Mouse (Mus musculus) MEL (cell line): Measurements from ENCODE around the gene Bach2. TPM values are rescaled to one million over a fixed set of nuclear protein-coding genes. Genes with fewer than 3 reads are reported as not detected.

Source experiments
- DNase-seq: peaks from one replicate; pipeline ENCODE4 v3.0.0; 2011; ENCODE audit warnings: low read depth, low spot score
- H3K27ac ChIP-seq: 2 replicates; pipeline ENCODE4 v1.5.1; 2012; ENCODE audit warnings: low read depth, mild to moderate bottlenecking, control low read depth, low read length, moderate library complexity; ENCODE audit not compliant: control insufficient read depth
- H3K27me3 ChIP-seq, 2 experiments: fragments of 150-350 bp in 1 of 2; sonication (generic) in 1 of 2; 2 replicates each; pipeline ENCODE4 v1.6.1; 2012; ENCODE audit warnings: low read length in 2 of 2, mild to moderate bottlenecking in 2 of 2, improper control_type of control experiment in 1 of 2, moderate library complexity in 1 of 2; ENCODE audit not compliant: insufficient read depth in 2 of 2, control insufficient read depth in 1 of 2
- H3K36me3 ChIP-seq, 2 experiments: 2 replicates each; pipeline ENCODE4 v1.6.1; 2012 to 2014; ENCODE audit warnings: low read length in 2 of 2, improper control_type of control experiment in 1 of 2, inconsistent platforms in 1 of 2, mild to moderate bottlenecking in 1 of 2; ENCODE audit not compliant: insufficient read depth in 2 of 2, control insufficient read depth in 1 of 2
- H3K4me1 ChIP-seq, 2 experiments: fragments of 150-350 bp in 1 of 2; sonication (generic) in 1 of 2; 2 replicates each; pipeline ENCODE4 v1.6.1; 2012; ENCODE audit warnings: low read length in 2 of 2, improper control_type of control experiment in 1 of 2, mild to moderate bottlenecking in 1 of 2; ENCODE audit not compliant: insufficient read depth in 2 of 2, control insufficient read depth in 1 of 2
- H3K4me3 ChIP-seq, 2 experiments: fragments of 150-350 bp in 1 of 2; sonication (generic) in 1 of 2; 2 replicates each; pipeline ENCODE4 v1.5.1; 2012; ENCODE audit warnings: low read depth in 2 of 2, low read length in 2 of 2, mild to moderate bottlenecking in 2 of 2, moderate library complexity in 2 of 2, control low read depth in 1 of 2, improper control_type of control experiment in 1 of 2; ENCODE audit not compliant: control insufficient read depth in 1 of 2, insufficient read depth in 1 of 2
- H3K79me2 ChIP-seq: 2 replicates; pipeline ENCODE4 v1.6.1; 2012; ENCODE audit warnings: mild to moderate bottlenecking, low read length, moderate library complexity; ENCODE audit not compliant: control insufficient read depth, poor library complexity, insufficient read depth
- H3K9ac ChIP-seq: 2 replicates; pipeline ENCODE4 v1.6.1; 2012; ENCODE audit warnings: low read depth, mild to moderate bottlenecking, control low read depth, low read length, moderate library complexity; ENCODE audit not compliant: control insufficient read depth, poor library complexity, severe bottlenecking
- H3K9me3 ChIP-seq: fragments of 150-350 bp; sonication (generic); replicated peaks from 2 replicates; pipeline ENCODE4 v1.6.1; 2012; ENCODE audit warnings: mild to moderate bottlenecking, low read length, improper control_type of control experiment, moderate library complexity; ENCODE audit not compliant: insufficient read depth
- CHD2 ChIP-seq: IDR thresholded peaks from 2 replicates; pipeline ENCODE4 v1.6.1; 2011; ENCODE audit warnings: low read length, improper control_type of control experiment
- CTCF ChIP-seq, 3 experiments: IDR thresholded peaks in 2 of 3; conservative IDR thresholded peaks in 1 of 3; 2 replicates each; pipeline ENCODE4 v1.5.1; 2011 to 2012; ENCODE audit warnings: low read length in 3 of 3, low read depth in 2 of 3, mild to moderate bottlenecking in 2 of 3, improper control_type of control experiment in 1 of 3, inconsistent platforms in 1 of 3, mixed read lengths in 1 of 3, moderate library complexity in 1 of 3; ENCODE audit not compliant: control insufficient read depth in 1 of 3, insufficient read depth in 1 of 3, poor library complexity in 1 of 3, severe bottlenecking in 1 of 3
- E2F4 ChIP-seq: IDR thresholded peaks from 2 replicates; pipeline ENCODE4 v1.6.1; 2011; ENCODE audit warnings: low read depth, low read length, improper control_type of control experiment, borderline replicate concordance
- MAFK ChIP-seq: IDR thresholded peaks from 2 replicates; pipeline ENCODE4 v1.6.1; 2011; ENCODE audit warnings: low read depth, mild to moderate bottlenecking, low read length, improper control_type of control experiment, borderline replicate concordance
- MXI1 ChIP-seq: IDR thresholded peaks from 2 replicates; pipeline ENCODE4 v1.6.1; 2011; ENCODE audit warnings: mild to moderate bottlenecking, low read depth, low read length, improper control_type of control experiment
- NELFE ChIP-seq: IDR thresholded peaks from 2 replicates; pipeline ENCODE4 v1.6.1; 2011; ENCODE audit warnings: low read depth, low read length, improper control_type of control experiment
- NRF1 ChIP-seq: IDR thresholded peaks from 2 replicates; pipeline ENCODE4 v1.6.1; 2014; ENCODE audit warnings: low read depth, mild to moderate bottlenecking, inconsistent platforms, low read length, improper control_type of control experiment, moderate library complexity; ENCODE audit not compliant: poor library complexity, insufficient read depth, severe bottlenecking
- POLR2A ChIP-seq, 2 experiments: IDR thresholded peaks; 2 replicates each; pipeline ENCODE4 v1.6.1; 2011 to 2012; ENCODE audit warnings: low read length in 2 of 2, mild to moderate bottlenecking in 2 of 2, control low read depth in 1 of 2, improper control_type of control experiment in 1 of 2, low read depth in 1 of 2, moderate library complexity in 1 of 2; ENCODE audit not compliant: control insufficient read depth in 1 of 2, insufficient read depth in 1 of 2, poor library complexity in 1 of 2
- POLR2AphosphoS2 ChIP-seq: IDR thresholded peaks from 2 replicates; pipeline ENCODE4 v1.6.1; 2011; ENCODE audit warnings: low read length, improper control_type of control experiment
- RAD21 ChIP-seq: IDR thresholded peaks from 2 replicates; pipeline ENCODE4 v1.6.1; 2011; ENCODE audit warnings: mild to moderate bottlenecking, low read depth, low read length, improper control_type of control experiment
- RCOR1 ChIP-seq: IDR thresholded peaks from 2 replicates; pipeline ENCODE4 v1.6.1; 2012; ENCODE audit warnings: low read depth, mild to moderate bottlenecking, inconsistent platforms, low read length, improper control_type of control experiment
- SIN3A ChIP-seq: IDR thresholded peaks from 2 replicates; pipeline ENCODE4 v1.6.1; 2012; ENCODE audit warnings: low read length, improper control_type of control experiment, inconsistent platforms
- SMC3 ChIP-seq: IDR thresholded peaks from 2 replicates; pipeline ENCODE4 v1.6.1; 2011; ENCODE audit warnings: low read depth, low read length, improper control_type of control experiment
- TAL1 ChIP-seq: IDR thresholded peaks from 2 replicates; pipeline ENCODE4 v1.6.1; 2012; ENCODE audit warnings: mild to moderate bottlenecking, inconsistent platforms, low read length, moderate library complexity, mixed read lengths
- ZC3H11A ChIP-seq: IDR thresholded peaks from 2 replicates; pipeline ENCODE4 v1.6.1; 2012; ENCODE audit warnings: low read depth, mild to moderate bottlenecking, inconsistent platforms, low read length, improper control_type of control experiment
- ZKSCAN1 ChIP-seq: IDR thresholded peaks from 2 replicates; pipeline ENCODE4 v1.6.1; 2012; ENCODE audit warnings: low read depth, mild to moderate bottlenecking, inconsistent platforms, low read length, improper control_type of control experiment, moderate library complexity
- ZMIZ1 ChIP-seq: IDR thresholded peaks from 2 replicates; pipeline ENCODE4 v1.6.1; 2012; ENCODE audit warnings: low read depth, mild to moderate bottlenecking, inconsistent platforms, low read length, improper control_type of control experiment, moderate library complexity
- polyA plus RNA-seq, 2 experiments: library from polyadenylated mRNA; stranded (reverse) in 1 of 2; unstranded in 1 of 2; fragments of >175 nt in 1 of 2; fragments of >200 nt in 1 of 2; gene quantifications; 2 replicates each; pipeline versions ENCODE4 v1.2.1 to v1.2.4; 2012; ENCODE audit warnings: low replicate concordance in 2 of 2, low read depth in 1 of 2; ENCODE audit not compliant: insufficient read length in 2 of 2, insufficient read depth in 1 of 2, missing spikeins in 1 of 2
- total RNA-seq: library from RNA; depleted of rRNA; stranded (reverse); fragments of 300-350 nt; gene quantifications from 2 replicates; pipeline ENCODE4 v1.2.3, GENCODE M21; 2012

Gene Bach2
- total and polyA plus RNA-seq, 3 experiments, result 0.04 TPM; not detected in 2

DNA sequence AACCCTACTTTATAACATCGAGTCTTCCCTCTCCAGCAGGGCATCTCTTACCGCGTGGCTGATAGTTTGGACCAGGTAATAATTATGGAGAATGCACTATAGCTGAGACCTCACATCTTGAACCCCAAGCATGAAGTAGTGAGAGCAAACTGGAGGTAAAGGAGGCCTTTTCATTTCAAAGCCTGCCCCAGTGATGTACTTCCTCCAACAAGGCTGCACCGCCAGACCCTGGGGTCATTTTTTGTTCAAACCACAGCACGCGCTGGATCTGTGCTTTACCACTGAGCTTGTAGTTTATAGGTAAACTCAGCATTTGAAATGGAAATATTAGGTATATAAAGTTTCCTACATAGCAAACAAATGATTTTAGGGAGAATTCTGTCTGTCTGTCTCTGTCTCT, 67.1 kb downstream of the Bach2 start:
- Histone ChIP-seq H3K79me2 (no peaks in the 10 kb centered on the region), H3K9ac (no peak overlapping the region), H3K4me3 (no peak overlapping the region), H3K4me1 (no peaks in the 10 kb centered on the region), H3K27ac (no peak overlapping the region), H3K27me3 (peaks cover 2 to 6% of the 10 kb centered on the region in 2 experiments), H3K9me3 (no peaks in the 10 kb centered on the region), H3K36me3 (no peaks in the 10 kb centered on the region)
- no peak for TF ChIP-seq RCOR1
- TF ChIP-seq MXI1, result no peak
- no peak for TF ChIP-seq CHD2
- no peak for TF ChIP-seq NRF1
- TF ChIP-seq TAL1, result no peak
- no peak for TF ChIP-seq SMC3
- TF ChIP-seq ZMIZ1, result no peak
- no peak for TF ChIP-seq ZC3H11A
- no peak for TF ChIP-seq POLR2AphosphoS2
- no peak for DNase-seq

DNA sequence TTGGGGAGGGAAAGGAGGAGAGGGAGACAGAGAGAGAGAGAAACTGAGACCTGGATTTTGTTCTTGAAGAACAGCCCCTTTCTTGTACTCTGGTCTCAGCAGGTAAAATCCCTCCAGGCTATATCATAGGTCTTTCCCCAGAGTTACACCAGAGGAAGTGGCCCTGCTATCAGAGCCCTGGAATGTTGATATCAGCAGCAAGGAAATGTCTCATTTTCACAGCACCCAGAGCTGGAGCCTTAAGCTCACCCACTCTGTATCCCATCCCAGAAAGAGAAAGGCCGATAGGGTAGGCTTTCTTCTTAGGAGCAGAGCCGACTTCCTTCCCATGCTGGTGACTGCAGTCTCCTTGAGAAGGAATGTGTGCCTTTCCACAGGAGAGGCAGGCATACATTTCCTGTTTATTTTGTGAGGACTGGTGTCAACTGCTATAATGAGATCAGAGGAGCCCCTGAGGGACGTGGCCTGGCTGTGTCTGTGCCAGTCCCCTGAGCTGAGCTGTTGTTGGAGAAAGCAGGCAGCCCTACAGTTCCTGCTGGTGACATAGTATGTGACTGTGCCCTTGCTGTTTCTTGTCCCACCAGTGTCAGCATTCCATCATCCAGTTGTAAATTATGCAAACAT, 67.7 kb downstream of the Bach2 start:
- Histone ChIP-seq H3K27me3 (peaks cover 2 to 5% of the 10 kb centered on the region in 2 experiments), H3K4me3 (no peak overlapping the region), H3K36me3 (no peaks in the 10 kb centered on the region), H3K9me3 (no peaks in the 10 kb centered on the region), H3K9ac (no peak overlapping the region)
- TF ChIP-seq ZKSCAN1 (no peak), SIN3A (no peak), RAD21 (no peak), CTCF (IDR thresholded peaks at IDR 0.05 in 2 of 3, conservative IDR thresholded peaks at IDR 0.05 in 1 of 3; ENCODE audit: control insufficient read depth in 1 of 3, insufficient read depth in 1 of 3, low read depth in 2 of 3, low read length in 3 of 3, poor library complexity in 1 of 3, severe bottlenecking in 1 of 3) (no peak), E2F4 (no peak), SMC3 (no peak), RCOR1 (no peak), MAFK (no peak), CHD2 (no peak), ZMIZ1 (no peak), POLR2A (IDR thresholded peaks at IDR 0.05; ENCODE audit: control insufficient read depth in 1 of 2, insufficient read depth in 1 of 2, low read depth in 1 of 2, low read length in 2 of 2, poor library complexity in 1 of 2) (no peak), NELFE (no peak)
- TF ChIP-seq, all 39 proteins: peak for 0
- Histone ChIP-seq H3K79me2 (no peaks in the 10 kb centered on the region), H3K4me1 (no peaks in the 10 kb centered on the region), H3K27ac (no peak overlapping the region)
- DNase-seq, result no peak
